Mouse (Mus musculus): Measurements from ENCODE around the gene Ramp1.

DNA sequence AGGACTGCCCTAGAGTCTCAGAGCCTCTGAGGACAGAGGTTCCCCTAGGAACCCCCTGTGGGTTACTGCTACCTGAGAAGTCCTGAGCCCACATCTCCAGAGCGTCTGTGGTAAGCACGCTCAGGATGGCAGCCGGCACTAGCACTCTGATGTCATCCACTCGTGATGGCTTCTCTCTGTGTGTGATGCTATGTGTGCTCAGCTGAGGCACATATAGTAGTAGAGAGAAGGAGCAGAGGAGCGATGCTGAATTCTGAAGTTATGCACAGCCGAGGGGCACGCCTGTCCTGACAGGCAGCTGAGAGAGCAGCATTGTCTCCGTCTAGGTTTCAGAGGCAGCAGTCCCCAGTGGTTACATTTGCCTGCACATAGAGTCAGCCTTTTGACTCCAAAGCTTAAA, 12.6 kb downstream of the Ramp1 start:
- no peak for TF ChIP-seq CTCF (IDR thresholded peaks at IDR 0.05)
- no peak for TF ChIP-seq POLR2A (IDR thresholded peaks at IDR 0.05; ENCODE audit: insufficient read depth, low read depth, low read length)

Measured in heart, adult 2 months (tissue).